Mouse (Mus musculus) stomach, postnatal 0 days (tissue): Measurements from ENCODE around the gene Derl3.

Experiments used
- CTCF ChIP-seq: IDR thresholded peaks from 2 replicates; pipeline ENCODE4 v1.5.1; 2016; ENCODE audit warnings: antibody characterized with exemption, low read depth, mild to moderate bottlenecking, moderate library complexity
- EP300 ChIP-seq: optimal IDR thresholded peaks from 2 replicates; pipeline ENCODE3; 2016; ENCODE audit warnings: antibody characterized with exemption

- TF ChIP-seq CTCF (no peak), EP300 (no peak)
Observed at GRCm38 (mm10) chr10:75916840-75917239, 23.6 kb downstream of the Derl3 start.
